Mouse (Mus musculus) testis, adult 2 months (tissue): ENCODE results near the gene Apba2. TPM values are rescaled to one million over a fixed set of nuclear protein-coding genes. Genes with fewer than 3 reads are reported as not detected.

ENCODE experiments used
- H3K27ac ChIP-seq: fragments of 200-500 bp; 2 replicates; pipeline ENCODE4 v1.5.1; 2012; ENCODE audit warnings: low read depth, low read length; ENCODE audit not compliant: control insufficient read depth, insufficient read depth
- H3K27me3 ChIP-seq: fragments of 200-500 bp; 2 replicates; pipeline ENCODE4 v1.6.1; 2012; ENCODE audit warnings: mild to moderate bottlenecking, low read length, moderate library complexity; ENCODE audit not compliant: control insufficient read depth, insufficient read depth
- H3K36me3 ChIP-seq: fragments of 200-500 bp; 2 replicates; pipeline ENCODE4 v1.6.1; 2012; ENCODE audit warnings: mild to moderate bottlenecking, low read length; ENCODE audit not compliant: control insufficient read depth, insufficient read depth
- H3K4me1 ChIP-seq: fragments of 200-500 bp; 2 replicates; pipeline ENCODE4 v1.6.1; 2012; ENCODE audit warnings: low read length; ENCODE audit not compliant: control insufficient read depth, insufficient read depth
- H3K4me3 ChIP-seq: fragments of 200-500 bp; 2 replicates; pipeline ENCODE4 v1.5.1; 2012; ENCODE audit warnings: low read depth, mild to moderate bottlenecking, low read length, moderate library complexity, mixed read lengths; ENCODE audit not compliant: control insufficient read depth
- CTCF ChIP-seq: fragments of 200-500 bp; IDR thresholded peaks from 2 replicates; pipeline ENCODE4 v1.5.1; 2012; ENCODE audit warnings: low read depth, mild to moderate bottlenecking, inconsistent platforms, low read length, moderate library complexity; ENCODE audit not compliant: control insufficient read depth, insufficient read depth, insufficient replicate concordance
- POLR2A ChIP-seq: fragments of 200-500 bp; IDR thresholded peaks from 2 replicates; pipeline ENCODE4 v1.6.1; 2012; ENCODE audit warnings: low read depth, mild to moderate bottlenecking, inconsistent platforms, low read length, moderate library complexity; ENCODE audit not compliant: control insufficient read depth
- polyA plus RNA-seq: library from polyadenylated mRNA; depleted of rRNA; stranded (reverse); fragments of >200 nt; gene quantifications from 2 replicates; pipeline ENCODE4 v1.2.3, GENCODE M21; 2012

Apba2 gene
- polyA plus RNA-seq, 1 experiment, result 0.51 TPM

GRCm38 (mm10) chr7:64579887-64580286 lies 78.4 kb downstream of the Apba2 start:
- Histone ChIP-seq H3K4me1 (no peaks in the 10 kb centered on the region), H3K36me3 (no peaks in the 10 kb centered on the region), H3K27me3 (no peaks in the 10 kb centered on the region), H3K4me3 (no peak overlapping the region), H3K27ac (no peak overlapping the region)
- TF ChIP-seq POLR2A (no peak), CTCF (no peak)

- no peak for TF ChIP-seq POLR2A
- TF ChIP-seq CTCF, result no peak
- Histone ChIP-seq H3K36me3 (no peaks in the 10 kb centered on the region), H3K27ac (no peak overlapping the region), H3K27me3 (no peaks in the 10 kb centered on the region), H3K4me3 (no peak overlapping the region), H3K4me1 (no peaks in the 10 kb centered on the region)
These were observed 78.8 kb downstream of the Apba2 start for GRCm38 (mm10) chr7:64580293-64580692.

- TF ChIP-seq POLR2A (no peak), CTCF (no peak)
- Histone ChIP-seq H3K27me3 (no peaks in the 10 kb centered on the region), H3K4me1 (no peaks in the 10 kb centered on the region), H3K36me3 (no peaks in the 10 kb centered on the region), H3K4me3 (no peak overlapping the region), H3K27ac (no peak overlapping the region)
These were observed 80.9 kb downstream of the Apba2 start for GRCm38 (mm10) chr7:64582358-64582757.

GRCm38 (mm10) chr7:64583670-64584121 lies 82.2 kb downstream of the Apba2 start:
- TF ChIP-seq POLR2A, result no peak
- no peak for TF ChIP-seq CTCF

GRCm38 (mm10) chr7:64586133-64586532 lies 84.6 kb downstream of the Apba2 start:
- no peaks in the 10 kb centered on the region for H3K4me1 ChIP-seq
- no peaks in the 10 kb centered on the region for H3K36me3 ChIP-seq
- no peak overlapping the region for H3K4me3 ChIP-seq
- H3K27me3 ChIP-seq, result no peaks in the 10 kb centered on the region
- H3K27ac ChIP-seq, result no peak overlapping the region
- TF ChIP-seq POLR2A (no peak), CTCF (no peak)

More at GRCm38 (mm10) chr7:64583670-64584121, 82.2 kb downstream of the Apba2 start:
- Histone ChIP-seq H3K4me1 (no peaks in the 10 kb centered on the region), H3K27ac (no peak overlapping the region), H3K27me3 (no peaks in the 10 kb centered on the region), H3K36me3 (no peaks in the 10 kb centered on the region), H3K4me3 (no peak overlapping the region)

- Histone ChIP-seq H3K36me3 (no peaks in the 10 kb centered on the region), H3K4me1 (no peaks in the 10 kb centered on the region), H3K27ac (no peak overlapping the region), H3K4me3 (no peak overlapping the region), H3K27me3 (no peaks in the 10 kb centered on the region)
- TF ChIP-seq POLR2A, result no peak
- TF ChIP-seq CTCF, result no peak
These were observed 85.1 kb downstream of the Apba2 start for GRCm38 (mm10) chr7:64586571-64586970.

GRCm38 (mm10) chr7:64588636-64589389 lies 87.3 kb downstream of the Apba2 start:
- TF ChIP-seq CTCF (no peak), POLR2A (no peak)
- Histone ChIP-seq H3K27me3 (no peaks in the 10 kb centered on the region), H3K36me3 (no peaks in the 10 kb centered on the region), H3K27ac (no peak overlapping the region), H3K4me1 (no peaks in the 10 kb centered on the region), H3K4me3 (no peak overlapping the region)
